Mouse (Mus musculus): ENCODE results near the gene Vamp8. TPM values are rescaled to one million over a fixed set of nuclear protein-coding genes. Genes with fewer than 3 reads are reported as not detected.

Vamp8 gene
- total RNA-seq, 2 experiments from 2014 or later, result 14.7 to 17.3 TPM

DNA sequence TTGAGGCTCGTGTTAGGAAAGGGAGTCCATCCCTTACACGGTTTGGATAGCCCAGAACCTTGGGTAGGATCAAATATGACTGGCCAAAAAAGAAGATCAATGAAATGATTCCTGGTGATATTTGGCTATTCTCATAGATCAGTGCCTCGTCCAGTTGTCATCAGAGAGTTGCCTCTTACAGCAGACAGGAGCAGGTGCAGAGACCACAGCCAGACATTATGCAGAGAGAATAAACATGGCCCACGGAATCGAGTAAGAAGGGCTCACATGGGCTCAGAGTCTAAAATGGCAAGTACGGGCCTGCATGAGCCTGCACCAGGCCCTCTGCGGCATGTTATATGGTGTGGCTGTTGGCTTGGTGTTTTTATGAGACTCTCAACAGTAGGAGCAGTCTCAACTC lies 14.9 kb upstream of the Vamp8 start:
- DNase-seq, result no peak

DNA sequence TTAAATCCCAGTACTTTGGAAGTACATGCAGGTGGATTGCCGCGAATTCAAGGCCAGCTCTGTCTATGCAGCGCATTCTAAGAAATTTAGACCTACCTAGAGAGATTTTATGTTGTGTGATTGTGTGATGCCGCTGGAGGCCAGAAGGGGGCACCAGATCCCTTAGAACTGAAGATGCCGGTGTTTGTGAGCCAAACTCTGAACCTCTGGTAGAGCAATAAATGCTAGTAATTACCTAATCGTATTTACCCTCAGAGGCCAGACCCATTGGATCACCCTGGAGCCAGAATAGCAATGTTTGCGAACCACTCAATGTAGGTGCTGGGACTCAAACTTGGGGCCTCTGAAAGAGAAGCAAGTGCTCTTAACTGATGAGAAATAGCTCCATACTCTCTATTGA lies 11.4 kb upstream of the Vamp8 start:
- peak; percentile 47 to 64 for DNase-seq

DNA sequence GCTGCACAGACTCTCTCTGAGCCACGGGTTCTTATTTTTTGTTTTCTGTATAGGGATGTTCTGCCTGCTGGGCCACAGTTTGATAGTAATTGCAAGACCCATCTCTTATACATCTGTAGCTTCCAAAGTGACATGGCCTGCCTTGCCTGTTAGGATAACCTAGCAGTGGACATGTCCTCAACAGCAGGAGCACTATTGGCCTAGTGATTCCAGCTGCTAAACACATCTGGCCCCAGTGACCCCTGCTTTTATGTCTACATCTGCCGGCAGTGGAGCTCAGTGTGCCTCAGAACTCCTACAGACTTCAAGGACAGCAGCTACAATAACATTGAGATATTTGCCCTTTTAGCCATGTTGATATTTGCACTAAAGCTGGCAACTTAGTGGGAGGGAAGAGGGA lies 9.5 kb upstream of the Vamp8 start:
- DNase-seq, result no peak

DNA sequence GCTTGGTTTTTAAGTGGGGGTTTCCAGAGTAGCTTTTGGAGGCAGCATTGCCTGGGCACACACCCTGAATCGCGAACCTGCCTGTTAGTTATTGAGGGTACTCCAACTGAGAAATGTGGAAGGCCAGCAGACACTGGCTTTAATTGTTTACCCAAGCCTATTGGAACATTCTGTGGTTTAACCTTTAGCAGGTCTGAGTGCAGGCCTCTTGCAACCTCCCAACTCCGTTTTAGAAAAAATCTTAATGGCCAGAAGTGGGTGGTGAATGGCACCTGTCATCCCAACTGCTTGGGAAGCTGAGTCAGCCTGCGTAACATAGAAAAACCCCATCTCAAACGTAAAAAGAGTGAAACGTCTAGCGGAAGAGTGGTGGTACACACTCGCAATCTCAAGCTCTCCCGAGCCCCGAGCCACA lies 6.3 kb upstream of the Vamp8 start:
- DNase-seq, result no peak

DNA sequence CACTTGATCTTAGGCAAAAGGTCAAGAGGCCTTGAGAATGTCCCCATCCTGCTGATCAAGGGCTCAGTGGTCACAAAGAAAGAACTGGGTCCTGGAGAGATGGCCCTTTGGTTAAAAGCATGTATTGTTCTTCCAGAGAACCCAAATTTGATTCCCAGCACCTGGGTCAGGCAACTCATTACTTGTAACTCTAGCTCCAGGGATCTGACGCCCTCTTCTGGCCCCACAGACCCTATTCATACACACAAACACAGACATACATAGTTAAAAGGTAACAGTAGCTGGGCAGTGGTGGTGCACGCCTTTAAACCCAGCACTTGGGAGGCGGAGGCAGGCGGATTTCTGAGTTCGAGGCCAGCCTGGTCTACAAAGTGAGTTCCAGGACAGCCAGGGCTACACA lies 1.8 kb upstream of the Vamp8 start:
- DNase-seq, result no peak

DNA sequence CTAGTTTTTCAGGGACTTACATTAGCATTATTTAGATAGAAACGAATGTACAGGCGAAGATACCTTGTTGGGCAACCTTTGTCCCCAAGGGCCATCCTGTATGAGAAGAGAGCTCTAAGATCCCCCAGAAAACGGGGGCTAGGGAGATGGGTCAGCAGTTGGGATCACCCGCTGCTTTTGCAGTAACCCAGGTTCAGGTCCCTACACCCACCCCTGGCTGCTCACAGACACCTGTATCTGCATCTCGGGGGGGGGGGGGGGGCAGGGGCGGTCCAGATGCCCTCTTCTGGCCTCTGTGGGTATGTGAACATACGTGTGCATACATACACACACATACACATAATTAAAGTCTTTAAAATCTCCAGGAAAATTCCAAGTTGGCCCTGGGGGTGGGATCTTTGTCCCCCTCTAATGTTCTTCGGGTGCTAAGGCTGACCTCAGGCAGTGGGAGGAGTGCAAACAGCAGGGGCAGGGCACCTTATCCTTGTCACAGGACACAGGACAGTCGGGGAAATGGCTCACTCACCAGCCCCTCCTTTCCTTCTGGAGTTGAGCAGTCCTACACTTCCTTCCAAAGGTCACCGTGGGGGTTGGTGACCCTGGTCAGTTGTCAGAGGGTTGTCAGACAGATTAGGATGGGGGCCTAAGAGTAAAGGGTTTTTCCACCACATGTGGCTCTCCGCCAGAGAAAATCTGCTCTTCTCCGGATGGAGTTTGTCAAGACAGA lies 455 bp upstream of the Vamp8 start:
- DNase-seq, result no peak

DNA sequence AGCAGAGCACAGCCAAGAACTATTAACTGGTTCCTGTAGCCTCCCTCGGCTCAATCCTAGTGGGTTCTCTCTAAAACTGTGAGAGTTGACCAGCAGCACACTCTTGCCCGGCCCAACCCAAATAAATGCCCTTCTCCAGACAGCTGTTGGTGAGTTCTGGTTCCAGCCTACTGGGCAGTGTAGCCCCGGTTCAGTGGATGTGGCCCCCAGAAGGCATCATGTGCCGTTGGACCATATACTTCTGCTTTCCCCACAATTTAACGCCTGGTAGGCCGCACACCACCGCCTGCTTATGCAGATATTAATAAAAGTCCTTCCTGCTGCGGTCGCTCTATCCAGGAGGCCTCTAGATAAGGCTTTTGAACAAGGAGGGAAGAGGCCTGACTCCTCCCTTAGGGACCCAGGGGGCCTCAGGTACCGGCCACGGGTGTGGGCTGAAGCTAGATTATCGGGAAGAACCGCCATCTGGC lies 997 bp downstream of the Vamp8 start:
- DNase-seq, result peak in 1 of 2 experiments; percentile 30

DNA sequence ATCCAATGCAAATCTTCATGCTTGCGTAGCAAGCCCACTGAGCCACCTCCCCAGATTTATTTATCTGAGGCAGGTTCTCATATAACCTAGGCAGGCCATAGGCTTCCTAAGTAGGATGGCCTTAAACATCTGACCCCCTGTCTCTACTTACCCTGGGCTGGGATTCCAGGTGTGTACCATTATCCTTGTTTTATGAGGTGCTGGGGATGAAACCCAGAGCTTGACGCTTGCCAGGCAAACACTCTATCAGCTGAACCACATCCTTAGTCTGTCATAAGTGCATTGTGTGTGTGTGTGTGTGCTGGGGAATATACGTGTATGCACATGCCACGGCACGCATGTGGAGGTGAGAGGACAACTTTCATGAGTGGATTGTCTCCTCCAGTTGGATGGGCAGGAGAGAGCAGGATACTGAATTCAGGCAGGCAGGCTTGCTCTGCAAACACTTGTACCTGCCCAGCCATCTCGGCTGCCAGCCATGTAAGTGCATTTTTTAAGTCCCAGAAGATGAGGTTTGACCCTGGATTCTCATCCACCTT lies 1.6 kb downstream of the Vamp8 start:
- no peak for DNase-seq

DNA sequence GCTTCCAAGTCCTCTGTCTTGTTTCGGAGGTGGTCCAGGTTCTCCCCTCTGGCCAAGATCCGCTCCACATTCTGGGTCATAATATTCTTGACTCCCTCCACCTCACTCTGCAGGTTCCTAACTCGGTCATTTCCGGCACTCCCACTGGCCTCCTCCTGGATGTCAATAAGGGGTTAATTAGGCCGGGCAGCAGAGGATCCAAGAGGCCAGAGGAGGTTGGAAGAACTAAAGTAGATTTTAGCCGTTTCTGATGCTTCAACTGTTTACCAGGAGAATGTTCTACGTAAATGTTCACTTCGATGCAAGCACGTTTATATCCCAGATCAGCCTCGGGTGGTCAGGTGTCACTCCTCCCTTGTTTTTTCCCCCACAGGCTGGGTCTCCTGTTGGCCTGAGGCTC lies 2.2 kb downstream of the Vamp8 start:
- no peak for DNase-seq

DNA sequence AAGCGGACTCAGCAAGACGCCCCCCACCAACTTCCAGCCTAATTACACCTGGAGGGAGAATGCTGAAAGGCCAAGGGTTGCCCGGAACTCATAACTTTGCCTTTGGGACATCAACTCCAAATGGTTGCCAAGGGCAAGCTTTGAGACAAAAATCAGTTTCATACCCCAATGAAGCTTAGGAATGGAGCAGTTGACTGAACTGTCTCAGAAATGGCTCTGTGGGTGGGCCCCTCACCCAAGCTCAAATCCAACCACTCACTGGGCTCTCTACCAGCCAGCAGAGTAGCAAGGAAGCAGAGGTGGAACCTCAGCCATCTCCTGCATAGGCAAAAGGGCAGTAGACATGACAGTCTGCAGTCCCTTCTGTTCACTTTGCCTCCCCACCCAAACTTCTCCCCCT lies 2.7 kb downstream of the Vamp8 start:
- DNase-seq, result no peak

DNA sequence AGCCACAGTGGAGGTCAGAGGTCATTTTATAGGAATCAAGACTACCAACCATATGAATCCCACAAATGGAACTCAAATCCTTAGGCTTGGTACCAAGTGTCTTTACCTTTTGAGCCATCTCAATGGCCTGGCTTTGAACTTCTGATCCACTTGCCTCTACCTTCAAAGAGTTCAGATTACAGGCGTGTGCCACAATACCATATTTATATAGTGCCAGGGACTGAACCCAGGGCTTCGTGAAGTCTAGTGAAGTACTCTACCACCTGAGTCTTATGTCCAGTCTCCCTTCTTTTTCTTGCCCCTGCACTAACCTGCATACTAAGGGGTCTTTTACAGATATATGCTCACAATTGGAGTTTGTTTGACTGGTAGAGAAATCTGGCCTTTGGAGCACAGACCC lies 3.9 kb downstream of the Vamp8 start:
- DNase-seq, result no peak

DNA sequence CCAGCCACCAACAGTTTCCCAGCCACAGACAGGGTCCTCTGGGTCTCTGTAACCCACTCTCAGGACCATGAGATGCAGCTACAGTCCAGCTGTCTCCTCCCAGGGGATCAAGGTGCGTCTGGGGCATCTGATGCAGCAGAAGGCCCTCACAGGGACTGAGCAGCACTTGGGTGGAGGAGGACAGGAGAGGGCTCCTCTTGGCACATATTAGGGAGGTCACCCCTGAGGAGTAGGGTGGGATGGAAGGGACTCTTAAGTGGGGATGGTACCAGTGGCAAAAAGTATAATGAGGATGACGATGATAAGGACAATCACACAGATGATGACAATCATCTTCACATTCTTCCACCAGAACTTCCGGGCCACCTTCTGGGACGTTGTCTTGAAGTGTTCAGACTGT lies 5.2 kb downstream of the Vamp8 start:
- DNase-seq, result no peak

DNA sequence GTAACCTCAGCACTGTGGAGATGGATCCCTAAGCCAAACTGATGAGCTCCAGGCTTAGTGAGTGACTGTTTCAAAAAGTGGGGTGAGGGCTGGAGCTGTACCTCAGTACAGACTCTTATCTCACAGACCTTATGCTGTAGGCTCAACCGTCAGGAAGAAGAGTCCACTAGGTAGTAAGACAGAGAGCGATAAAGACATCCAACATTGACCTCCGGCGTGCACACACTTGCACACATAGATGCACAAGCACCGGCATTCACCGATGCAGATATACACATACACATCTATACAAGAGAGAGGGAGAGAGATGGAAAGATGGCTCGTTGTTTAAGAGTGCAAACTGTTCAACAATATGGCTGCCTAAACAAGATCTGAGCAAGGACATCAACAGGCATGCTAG lies 6.6 kb downstream of the Vamp8 start:
- DNase-seq, result no peak

DNA sequence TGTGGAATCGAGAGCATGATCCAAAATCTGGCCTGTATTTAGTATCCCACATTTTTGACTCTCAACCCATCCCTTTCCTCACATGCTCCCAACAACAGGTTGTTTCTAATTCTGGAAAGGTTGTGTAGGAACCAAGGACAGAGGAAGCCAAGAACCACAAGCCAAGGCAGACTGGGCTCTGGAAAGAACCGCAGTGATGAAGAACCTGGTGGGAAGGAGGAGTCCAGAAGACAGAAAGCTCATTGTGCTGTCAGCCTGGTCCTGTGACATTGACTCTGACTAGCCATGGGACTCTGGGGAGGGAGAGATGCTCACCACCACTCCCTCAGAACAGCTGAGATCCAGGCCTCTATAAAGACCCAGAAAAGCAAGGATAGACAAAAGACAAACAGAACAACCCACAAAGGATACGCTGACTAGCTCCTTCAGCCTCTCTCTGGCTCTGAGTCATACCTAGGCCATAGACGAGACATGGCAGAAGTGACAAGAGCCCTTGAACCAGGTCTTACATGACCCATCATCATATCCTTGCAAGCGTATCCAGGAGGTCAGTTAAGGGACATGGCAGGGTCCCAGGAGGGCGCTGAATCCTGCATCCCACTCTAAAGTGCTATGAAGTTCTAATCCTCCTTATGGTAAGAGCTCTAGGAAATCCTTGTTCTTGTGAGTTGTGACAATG lies 7.2 kb downstream of the Vamp8 start:
- no peak for DNase-seq

DNA sequence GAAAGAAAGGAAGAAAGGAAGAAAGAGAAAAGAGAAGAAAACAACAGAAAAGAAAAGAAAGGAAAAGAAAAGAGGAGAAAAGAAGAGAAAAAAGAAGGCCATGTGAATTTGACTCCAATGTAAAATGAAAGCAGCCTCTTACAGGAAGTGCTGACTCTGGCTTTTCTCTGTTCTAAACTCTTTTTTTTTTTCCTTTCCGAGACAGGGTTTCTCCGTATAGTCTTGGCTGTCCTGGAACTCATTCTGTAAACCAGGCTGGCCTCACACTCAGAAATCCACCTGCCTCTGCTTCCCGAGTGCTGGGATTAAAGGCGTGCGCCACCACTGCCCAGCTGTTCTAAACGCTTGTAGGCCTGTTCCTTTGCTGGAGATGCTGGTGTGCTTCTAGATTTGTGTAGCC lies 8.0 kb downstream of the Vamp8 start:
- DNase-seq, result no peak

DNA sequence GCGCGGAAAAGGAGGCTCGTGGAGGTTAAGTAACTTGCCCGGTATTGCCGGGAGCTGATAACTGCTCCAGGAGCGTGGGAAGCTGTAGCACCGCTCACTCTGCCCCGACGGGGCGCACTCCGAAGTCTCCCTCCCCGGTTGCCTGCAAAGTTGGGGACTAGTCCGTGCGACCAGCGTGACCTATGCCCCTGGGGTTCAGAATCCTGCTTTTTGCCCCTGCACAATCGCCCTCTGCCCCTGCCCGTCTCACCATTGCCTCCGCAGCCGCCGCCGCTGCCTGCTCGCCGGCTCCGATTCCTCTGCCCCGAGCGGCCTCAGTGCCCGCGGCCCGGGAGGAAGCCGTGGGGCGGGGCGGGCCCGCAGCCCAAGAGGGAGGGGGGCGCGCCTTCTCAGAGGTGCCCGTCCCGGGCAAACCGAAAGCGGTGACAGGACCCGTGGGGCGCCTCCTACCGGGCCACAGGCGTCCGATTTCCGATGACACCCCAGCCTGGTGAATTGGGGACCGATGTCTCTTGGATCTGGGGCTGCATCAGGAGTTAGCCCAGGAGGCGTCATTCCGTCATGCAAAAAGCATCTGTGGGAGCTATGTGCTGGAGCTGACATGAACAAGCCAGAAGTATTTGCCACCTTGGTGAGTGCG lies 10.3 kb downstream of the Vamp8 start, which contains the start of gene Vamp5:
Vamp5 (minus strand) TSS at position 338 of the 640 bp plus-strand sequence.
- no peak for DNase-seq

DNA sequence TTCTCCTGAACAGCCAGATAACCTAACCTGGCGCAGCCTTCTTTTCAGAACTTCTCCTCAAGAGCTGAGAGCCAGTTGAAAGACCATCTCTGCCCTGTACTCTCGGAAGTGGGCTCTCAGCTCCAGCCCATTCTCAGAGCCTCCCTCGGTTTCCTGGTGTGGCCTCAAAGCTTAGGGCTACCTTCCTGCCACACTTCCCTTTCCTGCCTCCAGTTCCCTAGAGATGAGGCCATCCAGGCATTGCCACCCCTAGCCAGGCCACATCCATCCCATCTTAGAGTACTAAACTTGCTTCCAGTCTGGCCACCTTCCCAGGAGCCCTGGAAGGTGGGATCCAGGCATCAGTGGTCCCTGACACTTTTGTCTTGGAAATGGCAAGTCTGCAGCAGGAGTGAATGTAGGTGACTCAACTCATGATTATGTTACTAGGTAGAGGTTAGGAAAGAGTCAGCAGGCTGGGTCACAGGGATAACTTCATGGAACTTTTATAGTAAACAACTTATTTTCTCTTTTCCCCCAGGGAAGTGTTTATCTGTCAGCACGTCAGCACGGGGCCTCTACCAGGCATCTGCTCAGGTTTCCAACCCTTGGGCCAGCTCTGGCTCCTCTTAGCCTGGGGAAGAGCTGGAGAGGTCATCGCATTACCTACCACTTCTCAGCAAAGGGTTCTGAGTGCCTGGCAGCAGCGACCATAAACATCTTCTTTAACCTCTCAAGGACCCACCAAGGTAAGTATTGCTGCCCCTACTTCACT lies 10.9 kb downstream of the Vamp8 start:
- DNase-seq, result no peak

DNA sequence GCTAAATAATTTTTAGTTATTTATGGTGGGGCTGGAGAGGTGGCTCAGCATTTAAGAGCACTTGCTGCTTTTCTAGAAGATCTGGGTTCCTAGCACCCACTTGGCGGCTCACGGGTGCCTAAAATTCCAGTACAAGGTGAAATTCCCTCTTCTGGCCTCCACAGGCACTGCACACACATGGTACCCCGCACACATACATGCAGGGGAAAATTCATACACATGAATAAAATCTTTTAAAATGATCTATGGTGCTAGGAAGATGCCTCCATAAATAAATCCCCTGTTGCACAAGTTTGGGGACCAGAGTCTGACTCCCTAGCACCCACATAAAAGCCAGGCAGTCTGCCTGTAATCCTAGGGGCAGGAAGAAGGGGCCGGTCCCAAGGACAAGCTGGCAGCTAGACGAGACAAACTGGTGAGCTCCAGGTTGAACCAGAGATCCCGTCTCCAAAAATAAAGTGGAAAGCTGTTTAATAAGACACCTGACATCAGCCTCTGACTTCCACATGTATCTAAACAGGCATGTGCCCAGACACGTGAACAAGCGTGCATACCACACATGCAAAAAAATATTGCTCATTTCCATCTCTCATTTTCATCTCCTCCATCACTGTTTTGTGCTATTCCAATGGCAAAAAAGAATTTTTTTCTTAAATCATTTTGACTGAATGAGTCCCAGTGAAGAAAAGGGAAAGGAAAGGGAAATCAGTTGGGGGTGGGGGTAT lies 11.8 kb downstream of the Vamp8 start:
- no peak for DNase-seq

DNA sequence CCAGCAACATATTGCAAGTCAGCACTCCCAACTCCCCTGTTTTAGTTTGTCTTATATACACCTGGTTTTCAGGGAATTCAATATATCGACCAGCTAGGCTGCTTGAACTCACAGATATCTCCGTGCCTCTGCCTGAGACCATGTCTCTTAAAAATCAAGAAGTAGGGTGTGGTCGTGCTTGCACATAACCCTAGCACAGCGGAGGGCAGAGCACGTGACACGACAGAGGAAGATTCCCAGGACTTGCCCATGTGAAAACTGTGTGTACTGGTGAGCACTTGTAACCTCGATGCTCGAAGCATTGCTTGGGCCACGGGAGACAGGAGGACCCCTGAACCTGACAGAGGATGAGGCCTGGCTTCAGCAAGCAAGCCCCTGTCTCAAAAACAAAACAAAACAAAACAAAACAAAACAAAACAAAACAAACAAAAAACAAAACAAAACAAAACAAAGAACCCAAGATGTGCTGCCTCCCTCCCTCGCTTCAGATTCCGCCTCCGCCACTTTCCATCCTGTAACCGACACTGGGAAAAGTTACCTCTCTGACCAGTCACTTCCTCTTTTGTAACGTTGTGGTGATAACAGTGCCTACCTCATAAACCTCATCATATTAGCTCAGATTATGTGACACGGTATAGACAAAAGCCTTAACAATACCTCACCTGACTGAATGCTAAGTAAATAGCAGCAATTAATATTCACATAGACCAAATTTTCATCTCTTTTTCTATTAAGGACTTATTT lies 15.5 kb downstream of the Vamp8 start:
- DNase-seq, result no peak

DNA sequence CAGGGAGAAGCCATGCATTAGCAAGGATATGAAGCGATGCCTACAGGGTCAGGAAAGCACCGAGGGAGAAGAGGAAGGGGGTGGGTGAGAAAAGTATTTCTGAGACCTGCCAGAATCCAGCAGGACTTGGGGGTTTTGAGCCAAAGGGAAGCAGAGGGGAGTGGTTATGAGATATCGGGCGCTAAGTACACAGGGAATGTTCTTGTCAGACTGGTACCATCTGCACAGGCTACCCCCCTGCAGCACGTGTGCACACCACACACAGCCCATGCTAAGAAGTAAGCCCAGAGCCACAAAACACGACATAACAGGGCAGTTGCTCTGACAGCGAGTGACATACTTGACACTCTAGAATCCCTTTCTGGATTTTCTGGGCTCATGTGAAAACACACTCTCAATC lies 16.3 kb downstream of the Vamp8 start:
- no peak for DNase-seq

DNA sequence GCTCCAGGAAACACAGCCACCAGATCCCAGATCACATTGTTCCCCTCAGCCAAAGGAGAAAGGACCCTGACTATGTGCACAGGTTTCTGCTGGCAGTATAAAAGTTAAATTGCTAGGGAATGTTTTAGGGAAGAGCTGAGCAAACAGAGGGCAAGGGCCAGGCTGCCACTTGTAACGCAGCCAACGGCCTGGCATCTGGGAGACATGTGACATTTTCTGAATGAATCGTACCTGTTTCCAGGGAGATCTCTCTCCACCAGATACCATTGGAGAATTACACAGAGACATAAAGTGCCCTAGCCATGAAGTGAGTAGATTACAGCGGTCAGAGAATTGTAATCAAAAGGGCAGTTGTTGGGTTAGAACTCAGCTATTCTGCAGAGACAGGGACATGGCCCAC lies 17.3 kb downstream of the Vamp8 start:
- DNase-seq, result no peak

All from layer of hippocampus, postnatal 36 days (tissue).